ENCODE assay signal across 19 mouse cellular contexts in the genomic region with DNA sequence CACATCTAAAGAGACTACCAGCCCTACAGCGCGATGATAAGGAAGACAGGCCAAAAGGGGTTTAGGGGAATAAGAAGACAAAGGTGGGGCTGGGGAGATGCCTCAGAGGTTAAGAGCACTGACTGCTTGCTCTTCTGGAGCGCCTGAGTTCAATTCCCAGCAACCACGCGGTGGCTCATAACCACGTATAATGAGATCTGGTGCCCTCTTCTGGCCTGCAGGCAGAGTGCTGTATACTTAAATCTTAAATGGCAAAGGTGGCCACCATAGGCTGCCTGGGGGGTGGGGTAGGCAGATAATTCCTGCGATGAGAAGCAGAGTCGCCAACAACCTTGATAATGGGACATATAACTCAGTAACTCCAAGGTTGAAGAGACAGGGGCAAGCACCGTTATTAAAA. TPM values are rescaled to one million over a fixed set of nuclear protein-coding genes. Genes with fewer than 3 reads are reported as not detected.
DNase-seq lines count a peak whose midpoint lies in the region; ATAC-seq and TF ChIP-seq lines count a peak whose summit lies in the region.
"Had no signal": no experiment of that assay in that cellular context is flagged by ENCODE, and none has a peak within 500 bp of the region (broad histone marks: within the 10 kb centered on the region; RNA-seq: fewer than 3 reads in every experiment).

No protein-coding gene starts in this region.

- H3K36me3 ChIP-seq in hindbrain, postnatal 0 days (ENCODE audit: insufficient read depth, low read length), result peaks cover 13% of the 10 kb centered on the region; the same call in 1 of the 2 replicates
- H3K36me3 ChIP-seq in hindbrain, embryonic 10.5 days, result peaks cover 59% of the 10 kb centered on the region
- H3K36me3 ChIP-seq in midbrain, postnatal 0 days (ENCODE audit: insufficient read depth, low read length), result peaks cover 24% of the 10 kb centered on the region
- H3K36me3 ChIP-seq in midbrain, embryonic 13.5 days, result peaks cover 58% of the 10 kb centered on the region
- no peaks in the 10 kb centered on the region for H3K36me3 ChIP-seq in MEL (ENCODE audit: control insufficient read depth in 1 of 2, insufficient read depth in 2 of 2, low read length in 2 of 2)
- H3K36me3 ChIP-seq in stomach, postnatal 0 days (ENCODE audit: control insufficient read depth, insufficient read depth, low read length), result peaks cover 26% of the 10 kb centered on the region

- H3K4me1 ChIP-seq in hindbrain, postnatal 0 days (ENCODE audit: insufficient read depth, low read length), result peaks cover 5% of the 10 kb centered on the region; the same call in 1 of the 2 replicates
- H3K4me1 ChIP-seq in hindbrain, embryonic 10.5 days (replicated peaks), result peaks cover 29% of the 10 kb centered on the region
- H3K4me1 ChIP-seq in midbrain, postnatal 0 days (ENCODE audit: insufficient read depth, low read length), result no peaks in the 10 kb centered on the region
- peaks cover 8% of the 10 kb centered on the region; the same call in 1 of the 2 replicates for H3K4me1 ChIP-seq in midbrain, embryonic 13.5 days (replicated peaks)
- H3K4me1 ChIP-seq in MEL (ENCODE audit: control insufficient read depth in 1 of 2, insufficient read depth in 2 of 2, low read length in 2 of 2), result no peaks in the 10 kb centered on the region
- 0 out of 2 replicates have a peak, but pooled peaks cover 2% of the 10 kb centered on the region for H3K4me1 ChIP-seq in stomach, postnatal 0 days (replicated peaks; ENCODE audit: control insufficient read depth, insufficient read depth)
- H3K4me1 ChIP-seq: neural tube, embryonic 12.5 days had no signal

- no peak overlapping the region for H3K4me2 ChIP-seq in hindbrain, postnatal 0 days (ENCODE audit: low read depth, low read length)
- H3K4me2 ChIP-seq in midbrain, postnatal 0 days (ENCODE audit: low read depth, low read length, poor library complexity, severe bottlenecking), result no peak overlapping the region
- H3K4me2 ChIP-seq in midbrain, embryonic 13.5 days (replicated peaks), result no peak overlapping the region
- H3K4me2 ChIP-seq in stomach, postnatal 0 days (replicated peaks; ENCODE audit: low read depth), result no peak overlapping the region
- H3K4me2 ChIP-seq: embryonic facial prominence, embryonic 15.5 days; hindbrain, embryonic 13.5 days; lung, embryonic 14.5 days; midbrain, embryonic 15.5 days; neural tube, embryonic 12.5 days had no signal

- 77% methylated on average over 9 of the region's 9 CpGs for WGBS in hindbrain, postnatal 0 days
- 69% methylated on average over 9 of the region's 9 CpGs for whole genome bisulfite sequencing in hindbrain, embryonic 10.5 days
- WGBS in midbrain, postnatal 0 days, result 78% methylated on average over 9 of the region's 9 CpGs
- 75% methylated on average over 9 of the region's 9 CpGs for WGBS in midbrain, embryonic 13.5 days
- WGBS in stomach, postnatal 0 days, result 80% methylated on average over 9 of the region's 9 CpGs

- H3K4me3 ChIP-seq in hindbrain, postnatal 0 days (ENCODE audit: low read length), result no peak overlapping the region
- H3K4me3 ChIP-seq in hindbrain, embryonic 10.5 days, result no peak overlapping the region
- no peak overlapping the region for H3K4me3 ChIP-seq in midbrain, postnatal 0 days (ENCODE audit: low read depth, low read length)
- H3K4me3 ChIP-seq in midbrain, embryonic 13.5 days (replicated peaks), result no peak overlapping the region
- H3K4me3 ChIP-seq in MEL (ENCODE audit: control insufficient read depth in 1 of 2, insufficient read depth in 1 of 2, low read depth in 2 of 2, low read length in 2 of 2), result no peak overlapping the region
- H3K4me3 ChIP-seq in stomach, postnatal 0 days (ENCODE audit: low read depth, low read length), result no peak overlapping the region
- H3K4me3 ChIP-seq: embryonic facial prominence, embryonic 15.5 days; forebrain, embryonic 10.5 days; hindbrain, embryonic 13.5 days; midbrain, embryonic 15.5 days; neural tube, embryonic 12.5 days had no signal

- H3K9me3 ChIP-seq in hindbrain, postnatal 0 days (ENCODE audit: low read length), result no peaks in the 10 kb centered on the region
- H3K9me3 ChIP-seq in hindbrain, embryonic 10.5 days, result no peaks in the 10 kb centered on the region
- no peaks in the 10 kb centered on the region for H3K9me3 ChIP-seq in midbrain, postnatal 0 days (ENCODE audit: low read length)
- no peaks in the 10 kb centered on the region for H3K9me3 ChIP-seq in midbrain, embryonic 13.5 days
- no peaks in the 10 kb centered on the region for H3K9me3 ChIP-seq in MEL (replicated peaks; ENCODE audit: insufficient read depth, low read length)
- no peaks in the 10 kb centered on the region for H3K9me3 ChIP-seq in stomach, postnatal 0 days (ENCODE audit: control insufficient read depth, low read length)
- H3K9me3 ChIP-seq: embryonic facial prominence, embryonic 15.5 days; forebrain, embryonic 10.5 days; hindbrain, embryonic 13.5 days; midbrain, embryonic 15.5 days; neural tube, embryonic 12.5 days had no signal

- no peaks in the 10 kb centered on the region for H3K27me3 ChIP-seq in hindbrain, postnatal 0 days (ENCODE audit: insufficient read depth, low read length)
- H3K27me3 ChIP-seq in hindbrain, embryonic 10.5 days (ENCODE audit: insufficient read depth, poor library complexity, severe bottlenecking), result no peaks in the 10 kb centered on the region
- H3K27me3 ChIP-seq in midbrain, postnatal 0 days (ENCODE audit: insufficient read depth, low read length), result no peaks in the 10 kb centered on the region
- H3K27me3 ChIP-seq in midbrain, embryonic 13.5 days, result no peaks in the 10 kb centered on the region
- no peaks in the 10 kb centered on the region for H3K27me3 ChIP-seq in MEL (ENCODE audit: control insufficient read depth in 1 of 2, insufficient read depth in 2 of 2, low read length in 2 of 2)
- H3K27me3 ChIP-seq in stomach, postnatal 0 days (ENCODE audit: control insufficient read depth, insufficient read depth, low read length), result no peaks in the 10 kb centered on the region
- H3K27me3 ChIP-seq: embryonic facial prominence, embryonic 15.5 days; hindbrain, embryonic 13.5 days; midbrain, embryonic 15.5 days; neural tube, embryonic 12.5 days had no signal

- no peaks in the 10 kb centered on the region for H3K79me2 ChIP-seq in MEL (ENCODE audit: control insufficient read depth, insufficient read depth, low read length, poor library complexity)

- H3K27ac ChIP-seq in hindbrain, postnatal 0 days, result no peak overlapping the region
- no peak overlapping the region for H3K27ac ChIP-seq in hindbrain, embryonic 10.5 days
- no peak overlapping the region for H3K27ac ChIP-seq in midbrain, postnatal 0 days (ENCODE audit: low read depth, low read length)
- H3K27ac ChIP-seq in midbrain, embryonic 13.5 days, result no peak overlapping the region
- H3K27ac ChIP-seq in MEL (ENCODE audit: control insufficient read depth, low read depth, low read length), result no peak overlapping the region
- H3K27ac ChIP-seq in stomach, postnatal 0 days (replicated peaks), result no peak overlapping the region
- H3K27ac ChIP-seq: embryonic facial prominence, embryonic 15.5 days; forebrain, embryonic 10.5 days; hindbrain, embryonic 13.5 days; midbrain, embryonic 15.5 days; neural tube, embryonic 12.5 days had no signal

- no peak for TF ChIP-seq EP300 in MEL (IDR thresholded peaks at IDR 0.05; ENCODE audit: low read depth in 1 of 2, low read length in 2 of 2)
- no peak for TF ChIP-seq EP300 in stomach, postnatal 0 days (optimal IDR thresholded peaks at IDR 0.05)

- peak; percentile 23 for TF ChIP-seq RAD21 in MEL (IDR thresholded peaks at IDR 0.05; ENCODE audit: low read depth, low read length)

- peak; percentile 21; the same call in 1 of the 2 replicates for TF ChIP-seq CTCF in hindbrain, postnatal 0 days (IDR thresholded peaks at IDR 0.05; ENCODE audit: low read depth)
- peak; percentile 30 for TF ChIP-seq CTCF in midbrain, postnatal 0 days (IDR thresholded peaks at IDR 0.05)
- TF ChIP-seq CTCF in MEL (IDR thresholded peaks at IDR 0.05 in 2 of 3, conservative IDR thresholded peaks at IDR 0.05 in 1 of 3; ENCODE audit: control insufficient read depth in 1 of 3, insufficient read depth in 1 of 3, low read depth in 2 of 3, low read length in 3 of 3, poor library complexity in 1 of 3, severe bottlenecking in 1 of 3), result peak; percentile 31 to 58 (median 44)
- peak; percentile 47 for TF ChIP-seq CTCF in stomach, postnatal 0 days (IDR thresholded peaks at IDR 0.05; ENCODE audit: low read depth)

- DNase-seq in hindbrain, postnatal 0 days (ENCODE audit: low spot score), result no peak
- no peak for DNase-seq in hindbrain, embryonic 10.5 days (ENCODE audit: low spot score)
- DNase-seq in midbrain, postnatal 0 days (ENCODE audit: low spot score), result no peak
- peak; percentile 46 for DNase-seq in MEL (ENCODE audit: low read depth, low spot score)
- no peak for DNase-seq in stomach, postnatal 0 days (ENCODE audit: low spot score)
- DNase-seq in neural tube, embryonic 10.5 days (ENCODE audit: extremely low spot score, low spot score), result no peak
- DNase-seq: gastrocnemius, postnatal 25 days; kidney, postnatal 36 days; left cerebral cortex, postnatal 4 days; lung, embryonic 14.5 days had no signal

- ATAC-seq in hindbrain, postnatal 0 days, result no peak
- ATAC-seq in midbrain, postnatal 0 days (ENCODE audit: low FRiP score), result no peak
- ATAC-seq in midbrain, embryonic 13.5 days, result no peak
- no peak for ATAC-seq in stomach, postnatal 0 days (ENCODE audit: low FRiP score, low TSS enrichment)
- ATAC-seq: intestine, embryonic 16.5 days; midbrain, embryonic 15.5 days had no signal

- H3K9ac ChIP-seq in hindbrain, postnatal 0 days (replicated peaks; ENCODE audit: low read length), result no peak overlapping the region
- H3K9ac ChIP-seq in midbrain, postnatal 0 days (replicated peaks; ENCODE audit: low read length, poor library complexity, severe bottlenecking), result no peak overlapping the region
- H3K9ac ChIP-seq in midbrain, embryonic 13.5 days (replicated peaks), result no peak overlapping the region
- H3K9ac ChIP-seq in MEL (ENCODE audit: control insufficient read depth, low read depth, low read length, poor library complexity, severe bottlenecking), result no peak overlapping the region
- H3K9ac ChIP-seq in stomach, postnatal 0 days (ENCODE audit: low read length), result no peak overlapping the region
- H3K9ac ChIP-seq: embryonic facial prominence, embryonic 15.5 days; hindbrain, embryonic 13.5 days; lung, embryonic 14.5 days; midbrain, embryonic 15.5 days; neural tube, embryonic 12.5 days had no signal

- TF ChIP-seq POLR2A in MEL (IDR thresholded peaks at IDR 0.05; ENCODE audit: control insufficient read depth in 1 of 2, insufficient read depth in 1 of 2, low read depth in 1 of 2, low read length in 2 of 2, poor library complexity in 1 of 2), result no peak

RNA-seq across cellular contexts. Expression of gene Spata32, which starts 19.5 kb away (rescaled TPM):
- 1.4 and 1.5 TPM in 2 replicates for total RNA-seq in hindbrain, postnatal 0 days (2014; rRNA removed)
- polyA plus RNA-seq in hindbrain, postnatal 0 days (2015; fragmentation: Nextera tagmentation; extraction: Ambion mirVana), result 1.6 TPM in 2 replicates
- polyA plus RNA-seq in hindbrain, embryonic 10.5 days (2016; fragmentation: Nextera tagmentation; extraction: Ambion mirVana), result not detected in 2 replicates
- total RNA-seq in midbrain, postnatal 0 days (2014; rRNA removed), result 1.4 and 1.9 TPM in 2 replicates
- polyA plus RNA-seq in midbrain, postnatal 0 days (2015; fragmentation: Nextera tagmentation; extraction: Ambion mirVana), result 1.2 and 1.5 TPM in 2 replicates
- 0.43 and 0.48 TPM in 2 replicates for polyA plus RNA-seq in midbrain, embryonic 13.5 days (2015; fragmentation: Nextera tagmentation; extraction: Ambion mirVana)
- not detected in 2 replicates for total RNA-seq in MEL (2012; rRNA removed)
- not detected for polyA plus RNA-seq in MEL (2012; ENCODE audit: insufficient read depth in 1 of 2, insufficient read length in 2 of 2, low read depth in 1 of 2, low replicate concordance in 2 of 2, missing spikeins in 1 of 2)
- not detected in 2 replicates for polyA plus RNA-seq in stomach, postnatal 0 days (2015; fragmentation: Nextera tagmentation; extraction: Ambion mirVana)
- total RNA-seq: gastrocnemius, postnatal 25 days; heart, postnatal 10 days; liver, adult 2 months had no signal
- polyA plus RNA-seq: embryonic facial prominence, embryonic 15.5 days; forebrain, embryonic 10.5 days; intestine, embryonic 16.5 days; liver, adult 2 months; lung, embryonic 14.5 days had no signal

RNA-seq across cellular contexts. Expression of gene 1700023F06Rik, which starts 29.4 kb away (rescaled TPM):
- not detected in 2 replicates for total RNA-seq in hindbrain, postnatal 0 days (2014; rRNA removed)
- 3.7 and 4.7 TPM in 2 replicates for polyA plus RNA-seq in hindbrain, postnatal 0 days (2015; fragmentation: Nextera tagmentation; extraction: Ambion mirVana)
- polyA plus RNA-seq in hindbrain, embryonic 10.5 days (2016; fragmentation: Nextera tagmentation; extraction: Ambion mirVana), result 0.24 and 0.27 TPM in 2 replicates
- 0.61 TPM in 1 of 2 replicates, not detected in the other for total RNA-seq in midbrain, postnatal 0 days (2014; rRNA removed)
- 4.3 and 4.9 TPM in 2 replicates for polyA plus RNA-seq in midbrain, postnatal 0 days (2015; fragmentation: Nextera tagmentation; extraction: Ambion mirVana)
- 0.70 and 0.71 TPM in 2 replicates for polyA plus RNA-seq in midbrain, embryonic 13.5 days (2015; fragmentation: Nextera tagmentation; extraction: Ambion mirVana)
- not detected in 2 replicates for total RNA-seq in MEL (2012; rRNA removed)
- not detected for polyA plus RNA-seq in MEL (2012; ENCODE audit: insufficient read depth in 1 of 2, insufficient read length in 2 of 2, low read depth in 1 of 2, low replicate concordance in 2 of 2, missing spikeins in 1 of 2)
- 1.0 and 1.7 TPM in 2 replicates for polyA plus RNA-seq in stomach, postnatal 0 days (2015; fragmentation: Nextera tagmentation; extraction: Ambion mirVana)
- total RNA-seq: gastrocnemius, postnatal 25 days; heart, postnatal 10 days; liver, adult 2 months had no signal
- polyA plus RNA-seq: liver, adult 2 months had no signal

RNA-seq across cellular contexts. Expression of gene Map3k14, which starts 29.5 kb away (rescaled TPM):
- 6.7 and 9.3 TPM in 2 replicates for total RNA-seq in hindbrain, postnatal 0 days (2014; rRNA removed)
- polyA plus RNA-seq in hindbrain, postnatal 0 days (2015; fragmentation: Nextera tagmentation; extraction: Ambion mirVana), result 1.2 and 1.5 TPM in 2 replicates
- 3.9 and 4.2 TPM in 2 replicates for polyA plus RNA-seq in hindbrain, embryonic 10.5 days (2016; fragmentation: Nextera tagmentation; extraction: Ambion mirVana)
- total RNA-seq in midbrain, postnatal 0 days (2014; rRNA removed), result 4.8 and 6.1 TPM in 2 replicates
- 1.5 and 1.7 TPM in 2 replicates for polyA plus RNA-seq in midbrain, postnatal 0 days (2015; fragmentation: Nextera tagmentation; extraction: Ambion mirVana)
- polyA plus RNA-seq in midbrain, embryonic 13.5 days (2015; fragmentation: Nextera tagmentation; extraction: Ambion mirVana), result 3.6 and 5.0 TPM in 2 replicates
- 0.36 and 0.39 TPM in 2 replicates for total RNA-seq in MEL (2012; rRNA removed)
- under 1 TPM in 1 of 2 experiments, not detected in 1; 0.99 TPM for polyA plus RNA-seq in MEL (2012; ENCODE audit: insufficient read depth in 1 of 2, insufficient read length in 2 of 2, low read depth in 1 of 2, low replicate concordance in 2 of 2, missing spikeins in 1 of 2)
- polyA plus RNA-seq in stomach, postnatal 0 days (2015; fragmentation: Nextera tagmentation; extraction: Ambion mirVana), result 1.6 TPM in 2 replicates
